Mouse (Mus musculus) heart, postnatal 0 days (tissue): Measurements from ENCODE around the gene Ntn3. TPM values are rescaled to one million over a fixed set of nuclear protein-coding genes. Genes with fewer than 3 reads are reported as not detected.

Source experiments
- ATAC-seq: fragments of 200-750 bp; cut with Nextera tagmentation; 2 replicates; pipeline ENCODE4 v1.8.0; 2017; ENCODE audit warnings: low read depth, moderate number of reproducible peaks, moderate library complexity; ENCODE audit not compliant: insufficient read depth
- DNase-seq: peaks from one replicate; pipeline ENCODE4 v3.0.0-alpha.2; 2016; ENCODE audit warnings: low spot score
- H3K27ac ChIP-seq: fragments of 300-500 bp; sonication (generic); 2 replicates; pipeline ENCODE4 v1.5.1; 2014; ENCODE audit warnings: low read depth, mild to moderate bottlenecking
- H3K27me3 ChIP-seq: fragments of 300-500 bp; sonication (generic); 2 replicates; pipeline ENCODE4 v1.6.1; 2014; ENCODE audit warnings: low read length, mixed read lengths; ENCODE audit not compliant: control insufficient read depth, insufficient read depth
- H3K36me3 ChIP-seq: fragments of 300-500 bp; sonication (generic); replicated peaks from 2 replicates; pipeline ENCODE4 v1.6.1; 2014; ENCODE audit warnings: low read length, mixed read lengths; ENCODE audit not compliant: control insufficient read depth, insufficient read depth
- H3K4me1 ChIP-seq: fragments of 300-500 bp; sonication (generic); 2 replicates; pipeline ENCODE4 v1.6.1; 2014; ENCODE audit warnings: antibody characterized with exemption; ENCODE audit not compliant: control insufficient read depth, insufficient read depth
- H3K4me2 ChIP-seq: fragments of 300-500 bp; sonication (generic); 2 replicates; pipeline ENCODE4 v1.6.1; 2014; ENCODE audit warnings: low read depth, mild to moderate bottlenecking, low read length, moderate library complexity
- H3K4me3 ChIP-seq: fragments of 300-500 bp; sonication (generic); 2 replicates; pipeline ENCODE4 v1.5.1; 2014; ENCODE audit warnings: low read depth, low read length
- H3K9ac ChIP-seq: fragments of 300-500 bp; sonication (generic); replicated peaks from 2 replicates; pipeline ENCODE4 v1.6.1; 2014; ENCODE audit warnings: low read depth, low read length, mixed read lengths
- H3K9me3 ChIP-seq: fragments of 300-500 bp; sonication (generic); replicated peaks from 2 replicates; pipeline ENCODE4 v1.6.1; 2016; ENCODE audit warnings: low read length; ENCODE audit not compliant: control insufficient read depth
- CTCF ChIP-seq: IDR thresholded peaks from 2 replicates; pipeline ENCODE4 v1.5.1; 2016; ENCODE audit warnings: antibody characterized with exemption, control low read depth, low read depth
- EP300 ChIP-seq: IDR thresholded peaks from 2 replicates; pipeline ENCODE4 v1.6.1; 2016; ENCODE audit warnings: antibody characterized with exemption, low read depth
- WGBS: fragments of 180-500 bp; shearing (Covaris S2); extraction: QIAGEN DNeasy Blood & Tissue Kit; methylation state at CpG from one replicate; pipeline ENCODE4 v1.1.7; 2014; 5-methylcytosine and 5-hydroxymethylcytosine counted together
- polyA plus RNA-seq: library from polyadenylated mRNA; unstranded; fragments of >200 nt; fragmentation: Nextera tagmentation; extraction: Ambion mirVana; gene quantifications from 2 replicates; pipeline ENCODE4 v1.2.1, GENCODE M21; 2015
- total RNA-seq: library from RNA; depleted of rRNA; stranded (reverse); fragments of >200 nt; gene quantifications from 2 replicates; pipeline ENCODE4 v1.2.3, GENCODE M21; 2014; ENCODE audit warnings: low replicate concordance

The Ntn3 gene
- total and polyA plus RNA-seq, 2 experiments from 2014 or later: 0.59 to 7.3 TPM

DNA sequence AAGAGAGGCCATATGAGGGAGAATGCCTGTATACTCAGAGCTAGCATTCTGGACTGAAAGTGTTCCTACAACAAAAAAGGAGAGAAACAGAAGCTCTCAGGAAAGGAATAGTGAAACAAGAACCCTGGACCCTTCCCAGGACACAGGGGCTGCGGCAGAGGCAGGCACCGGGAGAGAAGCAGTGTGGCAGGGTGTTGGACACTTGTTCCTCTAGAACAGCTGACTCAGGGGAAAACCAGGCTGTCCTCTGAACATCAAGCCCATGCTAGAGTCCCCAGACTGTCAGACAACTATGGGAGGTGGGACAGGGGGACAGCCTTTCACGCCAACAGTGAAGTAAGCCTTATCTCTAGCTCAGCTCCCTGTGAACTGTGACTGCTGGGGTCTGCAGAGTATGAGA is 1.3 kb upstream of the Ntn3 start:
- no peak for ATAC-seq
- H3K4me3 ChIP-seq: no peak overlapping the region
- H3K36me3 ChIP-seq: no peaks in the 10 kb centered on the region
- H3K9me3 ChIP-seq: no peaks in the 10 kb centered on the region
- H3K9ac ChIP-seq: no peak overlapping the region
- DNase-seq: no peak
- no peak for TF ChIP-seq CTCF
- no peak for TF ChIP-seq EP300
- H3K4me1 ChIP-seq: peaks cover 25% of the 10 kb centered on the region
- no peak overlapping the region for H3K4me2 ChIP-seq
- no peak overlapping the region for H3K27ac ChIP-seq
- H3K27me3 ChIP-seq: peaks cover 48% of the 10 kb centered on the region
- 91% methylated on average over 3 of the region's 3 CpGs for WGBS

DNA sequence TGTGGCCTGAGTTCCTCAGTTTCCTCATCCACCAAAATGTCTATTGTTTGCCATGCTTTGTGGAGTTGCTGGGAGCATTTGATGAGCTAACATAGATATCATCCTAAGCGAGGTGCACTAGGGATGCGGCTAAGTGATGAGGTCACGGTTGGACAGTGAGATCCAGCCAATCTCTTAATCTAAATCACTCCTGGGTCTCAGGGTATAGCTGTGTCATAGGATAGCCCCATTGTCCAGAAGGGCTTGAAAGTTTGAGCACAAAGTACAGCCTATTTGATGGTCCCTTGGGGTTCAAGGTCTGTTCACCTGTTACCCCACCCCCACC is 547 bp upstream of the Ntn3 start:
- ATAC-seq: no peak
- TF ChIP-seq EP300 (no peak), CTCF (no peak)
- DNase-seq: no peak
- H3K9me3 ChIP-seq: no peaks in the 10 kb centered on the region
- H3K4me3 ChIP-seq: no peak overlapping the region
- peaks cover 48% of the 10 kb centered on the region for H3K27me3 ChIP-seq
- WGBS: 71% methylated on average over 3 of the region's 3 CpGs
- H3K4me1 ChIP-seq: peaks cover 30% of the 10 kb centered on the region
- H3K9ac ChIP-seq: no peak overlapping the region
- H3K4me2 ChIP-seq: no peak overlapping the region
- H3K36me3 ChIP-seq: no peaks in the 10 kb centered on the region
- no peak overlapping the region for H3K27ac ChIP-seq

DNA sequence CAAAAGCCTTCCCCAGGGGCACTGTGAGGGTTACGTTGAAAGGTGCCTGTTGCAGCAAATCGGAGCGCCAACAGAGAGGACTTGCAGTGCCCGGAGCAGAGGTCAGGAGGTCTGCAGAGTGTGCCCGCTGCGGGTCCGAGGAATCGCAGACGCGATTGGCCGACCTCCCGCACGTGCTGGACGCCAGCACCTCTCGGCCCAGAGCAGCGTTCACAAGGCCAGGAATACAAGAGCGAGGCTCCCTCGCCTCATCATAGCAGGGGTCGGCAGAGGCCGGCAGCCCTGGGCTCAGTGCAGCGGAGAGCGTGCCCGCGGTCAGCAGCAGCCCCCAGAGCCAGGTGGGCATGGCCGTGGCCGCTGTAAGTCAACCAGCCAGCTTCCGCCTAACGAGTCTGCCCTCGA is 689 bp downstream of the Ntn3 start:
- Histone ChIP-seq H3K4me1 (peaks cover 43% of the 10 kb centered on the region), H3K36me3 (no peaks in the 10 kb centered on the region), H3K4me2 (peak overlapping the region; percentile 71), H3K27me3 (peaks cover 48% of the 10 kb centered on the region), H3K4me3 (peak overlapping the region; percentile 39), H3K9ac (peak overlapping the region; percentile 49), H3K27ac (no peak overlapping the region), H3K9me3 (no peaks in the 10 kb centered on the region)
- ATAC-seq: peak; percentile 7; the same call in 1 of the 2 replicates
- no peak for DNase-seq
- no peak for TF ChIP-seq EP300
- TF ChIP-seq CTCF: no peak
- 5% methylated on average over 29 of the region's 29 CpGs for WGBS

- TF ChIP-seq CTCF (no peak), EP300 (no peak)
Measured at GRCm38 (mm10) chr17:24207768-24208640, 1.3 kb downstream of the Ntn3 start.

GRCm38 (mm10) chr17:24206451-24207351 is 2.6 kb downstream of the Ntn3 start:
- Histone ChIP-seq H3K4me2 (peak overlapping the region; percentile 92), H3K36me3 (no peaks in the 10 kb centered on the region), H3K4me1 (peaks cover 52% of the 10 kb centered on the region), H3K27ac (no peak overlapping the region), H3K9ac (no peak overlapping the region), H3K9me3 (no peaks in the 10 kb centered on the region), H3K4me3 (peak overlapping the region; percentile 70), H3K27me3 (peaks cover 48% of the 10 kb centered on the region)
- ATAC-seq (no peak), DNase-seq (no peak)
- 9% methylated on average over 62 of the region's 62 CpGs for WGBS
- TF ChIP-seq EP300 (no peak), CTCF (no peak)

More at GRCm38 (mm10) chr17:24207768-24208640, 1.3 kb downstream of the Ntn3 start:
- ATAC-seq (no peak), DNase-seq (no peak)
- Histone ChIP-seq H3K4me1 (peaks cover 49% of the 10 kb centered on the region), H3K36me3 (no peaks in the 10 kb centered on the region), H3K9me3 (no peaks in the 10 kb centered on the region), H3K27ac (no peak overlapping the region), H3K27me3 (peaks cover 48% of the 10 kb centered on the region), H3K4me3 (peak overlapping the region; percentile 39; the same call in 1 of the 2 replicates), H3K9ac (0 out of 2 replicates have a peak overlapping the region, but pooled peaks have one; percentile 49), H3K4me2 (peak overlapping the region; percentile 71)
- 79% methylated on average over 34 of the region's 34 CpGs for WGBS
